In the genomic region with DNA sequence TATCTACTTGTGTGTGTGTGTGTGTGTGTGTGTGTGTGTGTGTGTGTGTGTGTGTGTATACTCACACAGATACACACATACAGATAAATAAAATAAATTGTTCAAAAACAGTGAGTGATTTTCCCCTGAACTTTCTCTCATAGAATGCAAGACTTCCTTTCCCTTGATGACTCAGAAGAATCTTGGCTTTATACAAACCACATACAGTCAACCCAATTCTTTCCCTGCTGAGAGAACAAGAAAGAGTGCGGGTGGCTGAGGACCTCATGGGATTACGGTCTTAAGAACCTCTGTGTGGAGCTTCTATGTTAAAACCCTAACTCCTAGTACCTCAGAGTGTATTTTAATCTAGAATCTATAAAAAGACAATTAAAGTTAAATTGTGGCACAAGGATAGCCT, we compare ENCODE assay signal across 28 mouse cellular contexts.
"Had no signal": no experiment of that assay in that cellular context is flagged by ENCODE, and none has a peak within 500 bp of the region (broad histone marks: within the 10 kb centered on the region; RNA-seq: fewer than 3 reads in every experiment).

No protein-coding gene starts in this region.

- H3K4me1 ChIP-seq: heart, embryonic 10.5 days; heart, embryonic 12.5 days; hindbrain, embryonic 10.5 days; hindbrain, embryonic 12.5 days; kidney, embryonic 15.5 days; limb, embryonic 10.5 days; limb, embryonic 12.5 days; liver, embryonic 13.5 days; liver, embryonic 15.5 days had no signal

- H3K9ac ChIP-seq: heart, embryonic 12.5 days; hindbrain, embryonic 12.5 days; hindbrain, embryonic 14.5 days; kidney, embryonic 15.5 days; limb, embryonic 12.5 days; liver, embryonic 13.5 days; liver, embryonic 15.5 days; liver, postnatal 0 days had no signal

- ATAC-seq: hindbrain, postnatal 0 days; intestine, embryonic 16.5 days; liver, postnatal 0 days had no signal

- H3K4me3 ChIP-seq: gastrocnemius, adult 2 months; heart, embryonic 10.5 days; heart, embryonic 12.5 days; hindbrain, embryonic 10.5 days; hindbrain, embryonic 12.5 days; kidney, embryonic 15.5 days; left cerebral cortex, adult 2 months; limb, embryonic 10.5 days; limb, embryonic 12.5 days; liver, embryonic 13.5 days; liver, embryonic 15.5 days had no signal

- DNase-seq: gastrocnemius, adult 2 months; gastrocnemius, postnatal 10 days; gastrocnemius, postnatal 25 days; heart, adult 18-20 months; heart, postnatal 10 days; heart, postnatal 4 days; kidney, adult 11 months; kidney, adult 2 months; kidney, adult 9 months; kidney, postnatal 14 days; kidney, postnatal 36 days; liver; liver, embryonic 13.5 days; liver, postnatal 0 days had no signal

- H3K36me3 ChIP-seq: heart, embryonic 10.5 days; heart, embryonic 12.5 days; hindbrain, embryonic 10.5 days; hindbrain, embryonic 12.5 days; kidney, embryonic 15.5 days; limb, embryonic 10.5 days; limb, embryonic 12.5 days; liver, embryonic 13.5 days; liver, embryonic 15.5 days had no signal

- H3K27me3 ChIP-seq: heart, embryonic 12.5 days; hindbrain, embryonic 12.5 days; kidney, embryonic 15.5 days; limb, embryonic 12.5 days; liver, embryonic 13.5 days; liver, embryonic 15.5 days had no signal

- H3K9me3 ChIP-seq: heart, embryonic 10.5 days; heart, embryonic 12.5 days; hindbrain, embryonic 10.5 days; hindbrain, embryonic 12.5 days; kidney, embryonic 15.5 days; limb, embryonic 10.5 days; limb, embryonic 12.5 days; liver, embryonic 13.5 days; liver, embryonic 15.5 days had no signal

- H3K4me2 ChIP-seq: heart, embryonic 12.5 days; hindbrain, embryonic 12.5 days; hindbrain, embryonic 14.5 days; kidney, embryonic 15.5 days; limb, embryonic 12.5 days; liver, embryonic 11.5 days; liver, embryonic 13.5 days; liver, embryonic 15.5 days had no signal

- H3K27ac ChIP-seq: gastrocnemius, adult 2 months; heart, embryonic 10.5 days; hindbrain, embryonic 10.5 days; hindbrain, embryonic 12.5 days; hindbrain, embryonic 14.5 days; hindbrain, postnatal 0 days; kidney, embryonic 15.5 days; kidney, postnatal 0 days; left cerebral cortex, adult 2 months; limb, embryonic 10.5 days; limb, embryonic 12.5 days; liver, embryonic 13.5 days; liver, embryonic 15.5 days had no signal
